Mouse (Mus musculus): Measurements from ENCODE around the gene Enam.
"Not testable (repeated sequence)": the region's sequence is repeated elsewhere in the genome, so short reads cannot be mapped to it uniquely, and the experiment has no call there.

The Enam gene

GRCm38 (mm10) chr5:88487675-88488074, at the start of gene Enam:
Gene Enam (plus strand): TSS chr5:88487975.
- no peak for DNase-seq

GRCm38 (mm10) chr5:88455691-88456090, 32.1 kb upstream of the Enam start, which contains the start of gene Ambn:
Gene Ambn (plus strand): TSS chr5:88455991.
- DNase-seq, result no peak

- no peak for DNase-seq
Measured at GRCm38 (mm10) chr5:88467471-88467870, 20.3 kb upstream of the Enam start.

DNA sequence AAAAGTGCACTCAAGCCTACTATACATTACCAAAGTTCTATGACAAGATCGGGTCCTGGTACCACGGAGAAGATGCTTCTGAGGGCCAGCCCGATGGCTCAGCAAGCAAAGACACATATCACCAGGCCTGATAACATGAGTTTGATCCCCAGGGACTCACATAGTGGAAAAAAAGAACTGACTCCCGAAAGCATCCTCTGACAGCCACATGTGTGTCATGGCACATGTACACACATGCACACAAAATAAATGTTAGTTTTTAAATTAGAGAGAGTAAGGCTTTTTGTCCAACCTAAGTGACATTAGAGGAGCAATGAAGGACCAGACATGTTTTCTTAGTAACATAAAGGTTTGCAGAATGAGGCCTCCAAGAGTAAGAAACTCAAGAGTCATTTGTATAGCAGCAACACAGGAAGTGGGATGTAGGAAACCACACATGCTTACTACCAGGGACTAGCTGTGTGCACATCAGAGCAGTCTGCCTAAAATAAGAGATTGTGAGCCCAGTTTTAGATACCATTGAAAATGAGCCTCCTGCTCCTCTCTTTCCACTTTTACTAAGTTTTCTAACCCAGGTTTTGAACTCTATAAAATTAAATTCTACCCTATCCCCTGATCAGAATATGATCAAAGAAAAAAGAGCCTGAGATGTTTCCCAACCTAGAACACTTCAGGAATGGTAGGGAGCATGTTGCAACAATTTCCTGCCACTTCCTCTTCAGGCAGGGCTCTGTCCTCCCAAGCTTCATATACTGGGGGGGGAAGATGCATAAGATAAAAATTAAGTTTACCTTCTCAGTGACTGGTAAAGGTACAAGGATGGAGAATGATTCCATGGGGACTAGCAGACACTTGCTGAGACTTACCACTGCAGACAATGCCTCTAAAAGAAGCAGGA, 18.7 kb upstream of the Enam start:
- no peak for DNase-seq

GRCm38 (mm10) chr5:88489004-88489403, 1.2 kb downstream of the Enam start:
- no peak for DNase-seq

DNA sequence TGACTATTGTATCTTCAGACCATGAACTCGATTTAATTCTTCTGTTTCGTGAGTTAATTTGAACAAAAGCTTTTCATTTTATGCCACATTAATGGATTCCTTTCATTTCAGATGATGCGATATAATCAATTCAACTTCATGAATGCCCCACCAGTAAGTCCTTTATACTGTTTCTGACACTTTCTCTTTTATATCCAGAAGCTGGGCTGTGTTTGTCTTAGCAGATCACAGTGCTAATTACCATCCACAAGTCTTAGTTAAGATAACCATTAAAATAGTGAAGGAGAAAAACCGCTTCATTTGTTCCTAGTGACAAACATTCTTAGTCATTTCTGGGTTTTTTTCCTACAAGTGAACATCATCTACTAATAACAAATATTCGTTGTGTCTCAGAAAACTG, 3.3 kb downstream of the Enam start:
- no peak for DNase-seq

- DNase-seq, result no peak
Measured at GRCm38 (mm10) chr5:88499781-88500180, 12.0 kb downstream of the Enam start.

DNA sequence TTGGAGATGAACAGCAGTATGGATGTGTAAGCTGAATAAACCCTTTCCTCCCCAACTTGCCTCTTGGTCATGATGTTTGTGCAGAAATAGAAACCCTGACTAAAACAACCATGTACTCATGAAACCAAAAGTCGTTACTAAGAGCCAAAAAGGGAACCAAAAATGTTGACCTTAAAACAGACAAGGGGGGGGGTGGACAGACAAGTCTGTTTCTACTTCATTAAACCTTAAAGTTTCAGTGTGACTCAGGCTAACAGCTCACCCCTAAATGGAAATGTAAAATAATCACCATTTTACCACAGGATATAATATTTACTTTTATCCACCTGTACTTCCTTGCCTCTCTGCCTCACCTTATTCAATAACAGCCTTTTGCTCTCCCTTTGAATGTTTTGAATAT, 20.8 kb downstream of the Enam start:
- no peak for DNase-seq

DNA sequence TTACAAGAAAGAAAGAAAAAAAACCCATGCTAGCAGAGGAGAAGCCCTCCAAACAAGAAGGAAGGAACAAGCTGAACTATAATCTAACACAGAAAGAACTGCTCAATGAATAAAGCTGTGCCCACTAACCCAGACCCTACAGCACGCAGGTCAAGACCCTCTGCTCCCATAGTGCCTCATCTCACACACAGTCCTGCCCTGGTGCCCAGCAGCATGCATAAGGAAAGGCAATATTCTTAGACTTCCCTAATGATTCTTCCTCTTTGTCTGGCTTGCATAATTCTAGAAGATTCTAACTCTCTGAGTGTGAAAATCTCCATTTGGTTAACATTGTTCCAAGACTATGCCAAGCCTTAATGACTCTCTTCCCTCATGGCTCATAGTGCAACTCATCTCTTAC, 21.2 kb downstream of the Enam start:
- DNase-seq, result no peak

DNA sequence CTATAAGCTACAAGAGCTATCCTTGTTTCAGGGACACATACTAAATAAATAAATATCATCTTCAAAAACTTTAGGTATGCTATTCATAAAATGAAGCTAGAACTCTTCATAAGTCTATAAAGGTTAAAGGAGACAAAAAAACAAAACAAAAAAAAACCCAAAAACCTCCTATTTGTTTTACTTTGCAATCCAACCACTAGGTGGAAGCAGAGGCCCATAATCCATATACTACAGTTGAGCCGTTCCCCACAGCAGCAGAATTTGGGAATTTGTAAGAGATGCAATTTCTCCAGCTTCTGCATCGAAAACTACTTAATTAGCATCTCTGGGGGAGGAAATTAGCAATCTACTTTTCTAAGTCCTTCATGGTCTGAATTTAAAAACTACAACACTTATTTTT, 31.5 kb downstream of the Enam start:
- peak; percentile 42 for DNase-seq

- no peak for DNase-seq
Measured at GRCm38 (mm10) chr5:88527657-88528056, 39.9 kb downstream of the Enam start, which contains the start of gene Jchain. Gene Jchain (minus strand): TSS chr5:88527891.

GRCm38 (mm10) chr5:88530908-88531307, 43.1 kb downstream of the Enam start:
- DNase-seq, result no peak

DNA sequence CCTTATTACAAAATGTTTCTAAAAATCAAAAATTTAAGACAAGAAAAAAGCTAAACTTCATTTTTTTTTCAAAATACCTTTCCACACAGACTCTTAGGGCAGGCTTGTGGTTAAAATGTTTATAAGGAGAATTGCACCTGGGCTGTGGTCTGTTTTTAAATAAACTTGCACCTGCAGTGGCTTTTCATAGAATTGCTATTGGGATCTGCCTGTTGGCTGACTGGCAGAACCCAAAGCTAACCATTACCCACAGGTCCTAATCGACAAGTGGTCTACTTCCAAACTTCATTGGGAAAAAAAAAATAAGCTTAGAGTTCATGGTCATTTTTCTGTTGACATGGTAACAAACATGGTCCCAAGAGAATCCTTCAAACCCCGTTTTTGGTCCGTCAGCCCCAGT, 46.9 kb downstream of the Enam start:
- DNase-seq, result no peak

GRCm38 (mm10) chr5:88540845-88541244, 53.1 kb downstream of the Enam start:
- DNase-seq, result no peak

DNA sequence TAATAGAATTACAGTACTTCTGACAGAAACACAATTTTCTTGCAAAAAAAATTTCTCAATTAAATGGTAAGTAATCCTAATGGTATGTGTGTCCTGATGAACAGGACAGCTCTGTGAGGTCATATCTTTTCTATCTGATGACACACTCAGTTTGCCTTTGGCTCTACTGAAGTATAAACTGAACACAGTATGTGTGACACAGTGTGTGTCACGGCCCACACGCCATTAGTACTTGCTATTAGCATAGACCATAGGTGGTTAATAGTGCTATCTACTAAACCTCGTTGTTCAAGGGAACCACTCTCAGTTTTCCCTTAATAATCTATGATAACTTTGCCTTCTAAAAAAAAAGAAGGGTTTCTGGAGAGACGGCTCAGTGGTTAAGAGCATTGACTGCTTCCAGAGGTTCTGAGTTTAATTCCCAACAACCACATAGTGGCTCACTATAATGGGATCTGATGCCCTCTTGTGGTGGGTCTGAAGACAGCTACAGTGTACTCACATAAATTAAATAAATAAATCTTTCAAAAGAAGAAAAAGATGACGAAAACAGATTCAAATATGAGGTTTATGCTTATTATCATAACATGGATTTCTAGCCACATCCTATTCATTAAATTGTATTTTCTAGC, 55.0 kb downstream of the Enam start:
- DNase-seq, result peak; percentile 67

DNA sequence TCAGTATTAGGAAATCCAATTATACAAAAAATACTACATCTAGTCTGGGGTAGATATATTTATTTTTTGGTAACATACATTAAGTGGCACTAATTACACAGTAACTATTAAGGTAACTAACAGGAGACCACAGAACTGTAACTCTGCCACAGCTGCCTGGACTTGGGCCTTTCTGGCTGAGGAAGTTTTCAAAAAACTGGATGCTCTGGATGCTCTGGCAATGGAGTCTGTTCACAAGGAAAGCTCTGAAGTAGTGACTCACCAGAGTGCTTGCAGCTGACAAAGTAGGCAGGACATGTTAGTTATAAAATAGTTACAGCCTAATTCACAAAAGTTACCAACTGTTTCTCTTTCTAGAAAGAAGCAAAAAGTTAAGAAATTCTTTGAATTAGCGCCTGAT, 56.6 kb downstream of the Enam start:
- not testable (repeated sequence) for DNase-seq

GRCm38 (mm10) chr5:88545536-88545935, 57.8 kb downstream of the Enam start:
- no peak for DNase-seq

DNA sequence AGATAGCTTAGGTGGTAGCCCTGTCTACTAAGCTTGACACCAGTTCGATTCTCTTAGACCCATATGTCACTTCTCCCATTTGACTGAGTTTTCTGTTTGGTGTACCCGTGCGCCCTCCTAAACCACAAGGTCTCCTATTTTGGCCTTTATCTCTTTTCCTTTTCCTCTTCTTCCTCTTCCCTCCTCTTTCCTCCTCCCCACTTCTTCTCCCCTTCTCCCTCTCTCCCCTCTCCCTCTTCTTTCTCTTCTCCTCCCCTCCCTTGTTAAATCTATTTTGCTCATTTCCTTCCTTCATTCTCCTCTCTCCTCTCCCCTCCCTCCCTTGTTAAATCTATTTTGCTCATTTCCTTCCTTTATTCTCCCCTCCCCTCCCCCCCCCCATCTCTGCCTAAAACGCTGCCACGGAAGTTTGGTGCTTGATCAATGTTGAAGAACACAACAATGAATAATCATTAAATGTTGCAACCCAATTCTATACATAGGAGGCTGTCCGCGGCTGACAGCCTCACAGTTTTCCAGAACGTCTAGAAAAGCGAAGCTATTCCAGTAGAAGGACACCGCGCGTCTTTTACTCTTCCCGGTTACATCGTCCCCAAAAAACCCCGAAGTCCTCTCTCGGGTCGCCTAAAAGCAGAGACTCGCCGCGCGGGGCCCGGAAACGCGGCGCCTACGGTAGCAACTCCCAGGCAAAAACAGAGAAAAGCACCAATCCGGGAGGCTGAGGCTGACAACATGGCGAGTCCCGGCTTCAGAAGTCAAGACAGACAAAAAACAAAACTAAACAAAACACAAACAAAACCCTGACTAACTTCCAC, 65.7 kb downstream of the Enam start:
- no peak for DNase-seq

DNA sequence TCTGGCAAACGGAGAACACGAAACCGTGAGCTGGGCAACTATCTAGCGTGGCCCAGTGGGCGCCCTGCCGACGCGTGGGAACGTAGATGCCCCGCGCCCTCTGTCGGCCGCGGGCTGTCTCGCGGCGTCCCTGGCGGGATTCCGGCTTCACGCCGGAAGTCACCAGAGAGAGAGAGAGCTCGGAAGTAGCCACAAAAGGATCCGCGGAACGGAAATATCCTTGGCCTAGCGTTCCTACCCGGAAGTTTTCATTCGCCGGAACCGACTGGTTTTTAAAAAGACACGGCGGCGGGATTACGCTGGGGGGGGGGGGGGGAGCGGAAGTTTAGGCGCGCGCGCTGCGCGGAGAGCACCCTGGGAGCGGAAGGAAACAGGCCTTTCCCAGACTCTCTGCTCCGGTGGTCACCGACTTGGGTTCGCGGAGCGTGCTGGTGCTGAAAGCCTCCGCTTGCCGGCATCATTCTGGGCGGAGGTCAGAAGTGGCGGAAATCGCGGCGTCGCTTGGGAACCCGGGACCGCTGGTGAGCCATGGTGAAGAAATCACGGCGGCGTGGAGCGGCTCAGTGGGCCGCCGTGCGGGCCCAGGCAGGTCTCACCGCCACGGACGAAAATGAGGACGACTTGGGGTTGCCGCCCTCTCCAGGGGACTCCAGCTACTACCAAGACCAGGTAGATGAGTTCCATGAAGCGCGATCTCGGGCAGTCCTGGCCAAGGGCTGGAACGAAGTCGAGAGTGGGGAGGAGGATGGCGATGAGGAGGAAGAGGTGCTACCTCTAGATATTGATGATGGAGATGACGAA, 66.5 kb downstream of the Enam start, which contains the start of gene Utp3:
TSS of gene Utp3 (plus strand) at position 377 of the 801 bp plus-strand sequence.
- DNase-seq, result peak; percentile 96
